Mouse (Mus musculus) lung, embryonic 14.5 days (tissue): ENCODE measurements around the gene Tet3. TPM values are rescaled to one million over a fixed set of nuclear protein-coding genes. Genes with fewer than 3 reads are reported as not detected.
A peak's percentile ranks its signal among the peaks of the same experiment; 100 is the strongest.

ENCODE experiments used
- ATAC-seq: fragments of 200-750 bp; cut with Nextera tagmentation; 2 replicates; pipeline ENCODE4 v1.8.0; 2017; ENCODE audit warnings: mild to moderate bottlenecking, moderate TSS enrichment, moderate library complexity; ENCODE audit not compliant: insufficient read depth
- DNase-seq: peaks from one replicate; pipeline ENCODE4 v3.0.0-alpha.2; 2015
- H3K27ac ChIP-seq: fragments of 300-500 bp; sonication (generic); 2 replicates; pipeline ENCODE4 v1.5.1; 2014; ENCODE audit warnings: low read depth, mild to moderate bottlenecking, moderate library complexity
- H3K27me3 ChIP-seq: fragments of 300-500 bp; sonication (generic); 2 replicates; pipeline ENCODE4 v1.6.1; 2014; ENCODE audit warnings: low read length, control low read depth; ENCODE audit not compliant: insufficient read depth
- H3K36me3 ChIP-seq: fragments of 300-500 bp; sonication (generic); 2 replicates; pipeline ENCODE4 v1.6.1; 2014; ENCODE audit warnings: control low read depth; ENCODE audit not compliant: insufficient read depth
- H3K4me1 ChIP-seq: fragments of 300-500 bp; sonication (generic); 2 replicates; pipeline ENCODE4 v1.6.1; 2014; ENCODE audit warnings: antibody characterized with exemption, control low read depth; ENCODE audit not compliant: insufficient read depth
- H3K4me2 ChIP-seq: fragments of 300-500 bp; sonication (generic); 2 replicates; pipeline ENCODE4 v1.6.1; 2014; ENCODE audit warnings: mild to moderate bottlenecking
- H3K4me3 ChIP-seq: fragments of 300-500 bp; sonication (generic); 2 replicates; pipeline ENCODE4 v1.5.1; 2014; ENCODE audit warnings: low read depth, low read length
- H3K9ac ChIP-seq: fragments of 300-500 bp; sonication (generic); 2 replicates; pipeline ENCODE4 v1.6.1; 2014
- H3K9me3 ChIP-seq: fragments of 300-500 bp; sonication (generic); 2 replicates; pipeline ENCODE4 v1.6.1; 2016; ENCODE audit warnings: low read depth, low read length, control low read depth
- CTCF ChIP-seq: IDR thresholded peaks from 2 replicates; pipeline ENCODE4 v1.5.1; 2016; ENCODE audit warnings: antibody characterized with exemption, low read depth
- WGBS: fragments of 180-500 bp; shearing (Covaris S2); extraction: QIAGEN DNeasy Blood & Tissue Kit; methylation state at CpG from one replicate; pipeline ENCODE4 v1.1.7; 2014; 5-methylcytosine and 5-hydroxymethylcytosine counted together
- polyA plus RNA-seq: library from polyadenylated mRNA; unstranded; fragments of >200 nt; fragmentation: Nextera tagmentation; extraction: Ambion mirVana; gene quantifications from 2 replicates; pipeline ENCODE4 v1.2.1, GENCODE M21; 2014

Tet3 gene
- polyA plus RNA-seq, 1 experiment from 2014 or later, result 34.4 TPM

GRCm38 (mm10) chr6:83423400-83424052, 35.4 kb downstream of the Tet3 start:
- Histone ChIP-seq H3K4me2 (no peak overlapping the region), H3K27ac (no peak overlapping the region), H3K9me3 (no peaks in the 10 kb centered on the region), H3K4me3 (no peak overlapping the region), H3K9ac (no peak overlapping the region), H3K36me3 (peaks cover 49% of the 10 kb centered on the region), H3K4me1 (peaks cover 6% of the 10 kb centered on the region), H3K27me3 (no peaks in the 10 kb centered on the region)
- ATAC-seq, result no peak
- TF ChIP-seq CTCF, result no peak
- no peak for DNase-seq
- WGBS, result 51% methylated on average over 8 of the region's 8 CpGs

GRCm38 (mm10) chr6:83421866-83422649, 36.8 kb downstream of the Tet3 start:
- Histone ChIP-seq H3K4me3 (no peak overlapping the region), H3K36me3 (peaks cover 35% of the 10 kb centered on the region), H3K4me1 (peaks cover 2% of the 10 kb centered on the region), H3K4me2 (no peak overlapping the region), H3K27ac (peak overlapping the region; percentile 46; the same call in 1 of the 2 replicates), H3K27me3 (no peaks in the 10 kb centered on the region), H3K9me3 (no peaks in the 10 kb centered on the region), H3K9ac (no peak overlapping the region)
- TF ChIP-seq CTCF, result no peak
- 29% methylated on average over 11 of the region's 11 CpGs for WGBS
- 0 out of 2 replicates have a peak, but pooled peaks have one; percentile 19 for ATAC-seq
- no peak for DNase-seq

GRCm38 (mm10) chr6:83419516-83419915, 39.4 kb downstream of the Tet3 start:
- H3K4me3 ChIP-seq, result no peak overlapping the region
- no peaks in the 10 kb centered on the region for H3K9me3 ChIP-seq
- no peak overlapping the region for H3K4me2 ChIP-seq
- H3K36me3 ChIP-seq, result peaks cover 24% of the 10 kb centered on the region; the same call in 1 of the 2 replicates
- no peaks in the 10 kb centered on the region for H3K27me3 ChIP-seq
- WGBS, result 88% methylated on average over 3 of the region's 3 CpGs
- peaks cover 6% of the 10 kb centered on the region for H3K4me1 ChIP-seq
- H3K27ac ChIP-seq, result no peak overlapping the region
- H3K9ac ChIP-seq, result no peak overlapping the region
- TF ChIP-seq CTCF, result no peak
- DNase-seq (no peak), ATAC-seq (no peak)

- Histone ChIP-seq H3K4me1 (peaks cover 10% of the 10 kb centered on the region), H3K4me3 (no peak overlapping the region), H3K9me3 (no peaks in the 10 kb centered on the region), H3K27me3 (no peaks in the 10 kb centered on the region), H3K36me3 (peaks cover 21% of the 10 kb centered on the region; the same call in 1 of the 2 replicates), H3K27ac (no peak overlapping the region), H3K9ac (no peak overlapping the region), H3K4me2 (no peak overlapping the region)
- DNase-seq (no peak), ATAC-seq (no peak)
- TF ChIP-seq CTCF, result no peak
- 69% methylated on average over 3 of the region's 3 CpGs for WGBS
Measured at GRCm38 (mm10) chr6:83417531-83417930, 41.4 kb downstream of the Tet3 start.

GRCm38 (mm10) chr6:83417104-83417502, 41.8 kb downstream of the Tet3 start:
- whole genome bisulfite sequencing, result 77% methylated on average over 2 of the region's 2 CpGs
- peaks cover 10% of the 10 kb centered on the region for H3K4me1 ChIP-seq
- H3K4me3 ChIP-seq, result no peak overlapping the region
- H3K27ac ChIP-seq, result peak overlapping the region; percentile 42; the same call in 1 of the 2 replicates
- no peak for ATAC-seq
- TF ChIP-seq CTCF, result no peak
- peaks cover 24% of the 10 kb centered on the region; the same call in 1 of the 2 replicates for H3K36me3 ChIP-seq
- no peaks in the 10 kb centered on the region for H3K9me3 ChIP-seq
- no peaks in the 10 kb centered on the region for H3K27me3 ChIP-seq
- H3K4me2 ChIP-seq, result no peak overlapping the region
- H3K9ac ChIP-seq, result no peak overlapping the region
- DNase-seq, result no peak

- TF ChIP-seq CTCF, result no peak
- Histone ChIP-seq H3K27me3 (no peaks in the 10 kb centered on the region), H3K4me1 (peaks cover 14% of the 10 kb centered on the region), H3K36me3 (peaks cover 24% of the 10 kb centered on the region; the same call in 1 of the 2 replicates), H3K9me3 (no peaks in the 10 kb centered on the region), H3K4me2 (no peak overlapping the region), H3K27ac (no peak overlapping the region; the same call in 1 of the 2 replicates), H3K9ac (no peak overlapping the region), H3K4me3 (no peak overlapping the region)
- DNase-seq (peak; percentile 72), ATAC-seq (peak; percentile 62; the same call in 1 of the 2 replicates)
- WGBS, result 67% methylated on average over 3 of the region's 3 CpGs
Measured at GRCm38 (mm10) chr6:83416261-83417103, 42.4 kb downstream of the Tet3 start.
